8 mouse cellular contexts compared by ENCODE assay signal in the genomic region with DNA sequence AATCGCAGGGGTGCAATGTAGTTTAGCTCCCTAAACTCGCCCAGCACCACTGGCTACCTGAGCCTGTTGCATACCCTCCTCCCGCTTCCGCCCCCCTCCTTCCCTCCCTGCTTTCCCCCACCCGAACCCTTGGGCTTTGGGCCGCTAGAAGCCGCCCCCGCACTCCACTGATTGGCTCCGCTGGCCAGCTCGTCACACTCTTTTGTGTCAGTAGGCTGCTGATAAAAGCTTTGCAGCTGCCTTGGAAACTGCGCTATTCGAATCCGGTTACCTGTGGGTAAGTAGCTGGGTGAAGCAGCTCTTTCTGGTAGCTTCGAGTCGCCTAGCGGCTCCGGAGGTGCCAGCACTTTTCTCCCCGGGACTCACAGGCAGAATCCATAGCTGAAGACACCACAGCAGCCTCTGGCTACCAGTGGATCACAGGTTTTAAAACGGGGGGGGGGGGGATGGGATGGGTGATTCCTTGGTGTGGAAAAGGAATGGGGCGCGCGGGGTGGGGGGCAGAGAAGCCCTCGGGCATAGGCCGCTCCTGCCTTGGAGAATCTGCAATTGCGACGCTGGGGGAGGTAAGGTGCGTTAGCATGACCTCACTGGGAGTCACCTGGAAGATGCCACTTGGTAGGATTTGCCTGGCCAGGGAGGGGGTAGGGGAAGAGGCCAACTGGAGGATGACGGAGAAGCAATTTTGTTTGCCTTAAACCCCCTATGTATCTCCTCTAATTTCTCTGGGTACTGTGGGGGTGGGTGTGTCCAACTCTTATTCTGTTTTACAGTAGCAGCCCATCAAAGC. TPM values are rescaled to one million over a fixed set of nuclear protein-coding genes. Genes with fewer than 3 reads are reported as not detected.
DNase-seq lines count a peak whose midpoint lies in the region.

Gene Zcchc12 (plus strand): TSS at position 169 of the 790 bp plus-strand sequence.

- peak; percentile 1 to 5 for DNase-seq in heart, adult 18-20 months
- no peak for DNase-seq in heart, adult 11 months
- DNase-seq in cerebellum, adult 9-10 months = peak; percentile 16
- peak; percentile 8 to 68 for DNase-seq in frontal cortex, adult 2 months (ENCODE audit: extremely low spot score in 1 of 2, low spot score in 1 of 2)
- DNase-seq in layer of hippocampus, adult 11-12 months (ENCODE audit: low spot score) = peak; percentile 37
- DNase-seq in lung, postnatal 10 days = peak; percentile 2
- peak; percentile 56 for DNase-seq in right cerebral cortex, postnatal 4 days
- DNase-seq in spleen, adult 12 weeks (ENCODE audit: low spot score) = no peak

RNA-seq across cellular contexts. Expression of gene Zcchc12, which starts in this region (rescaled TPM):
- total RNA-seq in heart, adult 18-20 months (2021) = under 1 TPM in 1 of 2 experiments, not detected in 1; 0.13 TPM
- polyA plus RNA-seq in frontal cortex, adult 2 months (2012; rRNA removed) = 54.9 and 79.3 TPM in 2 replicates

Comparison
In these comparisons a context has a peak if more than half of its experiments do, and no peak if none do; other contexts are left out.
1. Peak in DNase-seq in heart, adult 18-20 months; RNA of the gene not detected or under 1 TPM.
2. DNase-seq: peak in cerebellum, adult 9-10 months (single experiment), frontal cortex, adult 2 months (2 of 2), layer of hippocampus, adult 11-12 months (single experiment), lung, postnatal 10 days (single experiment) and right cerebral cortex, postnatal 4 days (single experiment); none in heart, adult 11 months (single experiment) and spleen, adult 12 weeks (single experiment).